Mouse (Mus musculus): ENCODE data around the gene Rps6kb1.
A peak's percentile ranks its signal among the peaks of the same experiment; 100 is the strongest.
"Not testable (repeated sequence)": the region's sequence is repeated elsewhere in the genome, so short reads cannot be mapped to it uniquely, and the experiment has no call there.

The Rps6kb1 gene

DNA sequence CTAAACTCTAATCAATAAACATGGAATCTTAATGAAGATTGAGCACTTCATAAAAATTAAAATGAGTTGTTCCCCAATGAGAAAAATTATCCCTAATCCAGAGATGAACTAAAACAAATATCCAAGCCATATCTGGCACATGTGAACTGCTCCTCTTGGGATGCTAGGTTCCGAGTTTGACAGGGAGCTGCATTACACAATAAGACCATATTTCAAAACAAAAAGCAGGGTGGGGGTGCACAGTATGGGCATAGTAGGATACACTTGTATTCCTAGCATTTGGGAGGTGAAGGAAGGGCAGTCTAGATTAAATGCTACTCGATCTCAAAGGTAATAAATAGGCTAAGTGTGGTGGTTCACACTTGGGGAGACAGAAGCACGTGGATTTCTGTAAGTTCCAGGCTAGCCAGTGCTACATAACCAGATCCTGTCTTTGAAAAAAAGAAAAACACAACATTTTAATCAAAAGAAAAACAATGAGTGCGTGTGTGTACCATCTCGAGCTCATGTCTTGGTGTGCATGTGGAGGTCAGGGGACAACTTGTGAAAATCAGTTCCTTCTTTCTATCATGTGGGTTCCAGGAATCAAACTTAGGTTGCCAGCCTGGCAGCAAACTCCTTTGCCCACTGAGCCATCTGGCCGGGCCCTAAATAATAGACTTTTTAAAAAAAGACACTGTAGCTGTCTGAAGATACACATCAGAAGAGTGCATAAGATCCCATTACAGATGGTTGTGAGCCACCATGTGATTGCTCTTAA lies 4.7 kb downstream of the Rps6kb1 start:
- no peak for DNase-seq

DNA sequence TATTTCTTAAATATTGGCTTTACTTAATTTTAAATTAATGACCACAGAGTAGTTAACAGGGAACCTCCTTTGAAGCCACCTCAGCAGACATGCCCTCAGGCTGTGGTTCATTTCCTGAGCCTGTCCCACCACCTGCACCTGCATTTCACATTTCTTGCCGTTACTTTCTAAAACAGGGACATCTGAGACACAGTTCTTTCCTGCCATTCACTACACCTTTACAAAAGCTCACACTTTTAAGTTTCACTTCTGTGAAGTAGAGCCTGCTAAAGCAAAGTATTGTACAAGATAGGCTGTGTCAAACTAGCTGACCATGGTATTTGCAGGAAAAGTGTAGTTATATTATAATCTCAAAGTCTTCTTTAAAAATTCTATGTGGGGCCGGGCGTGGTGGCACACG lies 5.8 kb downstream of the Rps6kb1 start:
- DNase-seq: no peak

DNA sequence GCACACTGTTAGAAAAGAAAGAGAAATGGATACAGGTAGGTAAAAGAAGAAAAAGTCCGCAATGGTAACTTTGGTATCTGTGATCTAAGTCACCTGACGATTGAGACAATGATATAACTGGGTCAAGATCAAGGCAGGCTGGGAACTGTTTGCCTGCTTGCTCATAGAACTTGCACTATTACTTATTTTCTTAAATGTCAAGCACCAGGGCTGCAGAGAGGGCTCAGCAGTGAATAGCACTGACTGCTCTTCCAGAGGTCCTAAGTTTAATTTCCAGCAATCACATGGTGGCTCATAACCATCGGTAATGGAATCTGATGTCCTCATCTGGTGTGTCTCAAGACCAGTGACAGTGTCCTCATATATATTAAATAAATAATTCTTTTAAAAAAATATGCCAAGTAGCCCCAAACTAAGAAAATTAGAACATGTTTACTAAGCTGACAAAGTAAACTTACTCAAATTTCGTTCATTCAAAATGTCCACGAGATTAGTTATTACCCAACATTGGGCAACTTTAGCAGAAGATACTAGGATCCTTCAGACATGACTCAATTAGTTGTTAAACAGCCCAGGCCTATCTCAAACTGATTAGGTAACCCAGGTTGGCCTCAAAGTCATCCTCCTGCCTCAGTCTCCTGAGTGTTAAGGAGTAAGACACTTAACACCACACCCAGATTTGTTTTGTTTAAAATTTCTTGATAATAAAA lies 10.2 kb downstream of the Rps6kb1 start:
- no peak for DNase-seq

DNA sequence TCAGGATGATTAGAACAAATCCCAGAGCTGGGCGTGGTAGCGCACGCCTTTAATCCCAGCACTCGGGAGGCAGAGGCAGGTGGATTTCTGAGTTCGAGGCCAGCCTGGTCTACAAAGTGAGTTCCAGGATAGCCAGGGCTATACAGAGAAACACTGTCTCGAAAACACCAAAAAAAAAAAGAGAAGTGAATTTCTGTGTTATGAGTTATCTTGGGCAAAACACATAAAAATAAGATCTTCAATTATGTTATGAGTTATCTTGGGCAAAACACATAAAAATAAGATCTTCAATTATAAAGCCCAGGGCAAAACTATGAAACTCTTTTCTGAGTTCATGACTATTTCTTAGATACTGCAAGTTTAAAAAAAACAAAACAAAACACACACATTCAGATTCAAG lies 11.3 kb downstream of the Rps6kb1 start:
- not testable (repeated sequence) for DNase-seq

DNA sequence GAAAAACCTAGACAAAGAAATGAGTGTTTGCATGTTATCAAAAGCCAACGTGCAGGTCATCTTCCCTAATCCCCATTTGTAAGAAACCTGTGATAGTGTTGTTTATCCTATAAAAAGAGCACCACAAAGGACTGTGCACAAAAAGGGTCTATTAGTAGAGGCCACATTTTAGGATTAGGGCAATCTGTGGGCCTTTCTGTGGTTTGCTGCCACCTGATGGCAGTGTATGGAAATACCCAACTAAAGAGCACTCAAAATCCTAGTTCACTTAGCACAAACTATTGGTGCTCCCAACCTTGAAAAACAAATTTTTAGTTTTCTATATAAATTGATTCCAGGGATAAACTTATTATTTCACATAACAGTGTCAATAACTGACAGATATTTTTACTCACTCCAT lies 11.8 kb downstream of the Rps6kb1 start:
- no peak for DNase-seq

DNA sequence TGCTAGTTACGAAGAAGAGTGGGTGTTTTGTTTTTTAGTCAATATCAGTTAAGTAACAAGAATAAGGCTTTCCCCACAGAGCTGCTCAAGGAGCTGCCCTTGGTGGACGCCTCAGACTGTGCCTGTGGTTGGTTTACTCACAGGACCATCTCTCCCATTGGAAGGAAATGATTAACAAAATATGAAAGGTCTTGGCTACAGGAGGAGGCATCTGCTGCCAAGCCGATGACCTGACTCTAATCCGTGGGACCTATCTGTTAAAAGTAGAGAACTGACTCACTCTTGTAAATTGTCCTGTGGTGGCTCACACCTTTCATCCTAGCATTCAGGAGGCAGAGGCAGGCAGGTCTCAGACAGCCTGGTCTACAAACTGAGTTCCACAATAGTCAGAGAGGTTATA lies 17.1 kb downstream of the Rps6kb1 start:
- DNase-seq: no peak

DNA sequence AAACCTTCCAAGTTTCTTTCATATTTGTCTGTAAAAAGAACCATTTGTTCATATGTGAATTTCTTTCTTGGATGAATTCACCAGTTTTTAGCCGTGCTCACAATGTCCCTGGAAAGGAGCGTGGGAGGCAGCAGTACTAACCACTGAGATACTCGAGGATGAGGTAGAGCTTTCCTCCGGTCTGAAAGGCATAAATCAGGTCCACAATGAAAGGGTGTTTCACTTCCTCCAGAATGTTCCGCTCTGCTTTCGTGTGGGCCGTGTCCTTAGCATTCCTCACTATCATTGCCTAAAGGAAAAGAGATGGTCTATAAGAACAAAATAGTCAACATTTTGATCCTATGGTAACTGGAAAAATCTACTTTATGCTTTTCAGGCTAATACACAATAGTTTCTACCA lies 24.9 kb downstream of the Rps6kb1 start:
- no peak for DNase-seq

DNA sequence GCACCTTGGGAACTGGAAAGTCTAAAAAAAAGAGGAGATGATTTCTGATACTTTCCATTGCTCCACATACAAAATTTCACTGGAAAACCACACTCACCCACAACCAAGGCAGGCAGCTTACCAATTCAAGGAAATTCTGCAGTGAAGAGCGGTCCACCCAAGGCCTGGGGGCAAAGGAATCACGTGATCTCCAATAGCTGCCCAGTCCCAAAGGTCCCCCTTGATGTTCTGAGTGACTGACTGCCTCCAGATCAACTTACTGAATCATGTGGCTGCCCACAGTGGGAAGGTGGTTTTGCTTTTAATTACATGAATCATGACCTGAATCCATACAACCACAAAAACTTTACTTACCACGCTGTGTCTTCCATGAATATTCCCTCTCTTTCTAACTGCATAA lies 27.4 kb downstream of the Rps6kb1 start:
- no peak for DNase-seq

DNA sequence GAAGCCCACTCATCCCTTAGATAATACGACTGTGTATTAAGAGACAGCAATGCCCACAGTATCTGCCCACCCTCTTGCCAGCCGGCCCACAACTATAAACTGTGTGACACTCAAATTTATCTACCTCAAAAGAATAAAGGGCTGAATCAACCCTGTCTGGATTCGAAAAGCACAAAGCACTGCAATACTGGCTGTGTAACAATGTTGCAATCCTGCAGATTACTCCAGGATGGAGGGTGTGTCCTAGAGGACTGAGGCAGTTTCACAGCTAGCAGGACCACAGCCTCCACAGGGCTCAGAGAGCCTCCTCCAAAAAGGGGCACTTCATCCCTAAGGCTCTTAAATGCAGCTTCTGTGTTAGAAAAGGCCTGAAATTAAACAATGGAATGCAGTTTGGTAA lies 28.0 kb downstream of the Rps6kb1 start:
- no peak for DNase-seq

DNA sequence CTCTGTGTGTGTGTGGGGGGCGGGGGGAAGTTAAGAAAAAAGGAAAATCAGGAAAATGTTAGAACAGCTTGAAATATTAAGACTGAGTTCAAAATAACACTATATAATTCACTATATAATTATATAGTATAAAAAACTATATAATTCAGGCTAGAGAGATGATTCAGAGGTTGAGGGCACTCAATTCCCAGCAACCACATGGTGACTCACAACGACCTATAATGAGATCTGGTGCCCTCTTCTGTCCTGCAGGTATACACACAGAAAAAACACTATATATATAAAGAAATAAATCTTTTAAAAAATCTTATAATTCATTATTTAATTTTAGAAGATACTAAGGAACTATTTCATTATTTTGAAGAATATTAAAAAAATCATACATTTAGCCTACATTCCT lies 36.6 kb downstream of the Rps6kb1 start:
- DNase-seq: no peak

DNA sequence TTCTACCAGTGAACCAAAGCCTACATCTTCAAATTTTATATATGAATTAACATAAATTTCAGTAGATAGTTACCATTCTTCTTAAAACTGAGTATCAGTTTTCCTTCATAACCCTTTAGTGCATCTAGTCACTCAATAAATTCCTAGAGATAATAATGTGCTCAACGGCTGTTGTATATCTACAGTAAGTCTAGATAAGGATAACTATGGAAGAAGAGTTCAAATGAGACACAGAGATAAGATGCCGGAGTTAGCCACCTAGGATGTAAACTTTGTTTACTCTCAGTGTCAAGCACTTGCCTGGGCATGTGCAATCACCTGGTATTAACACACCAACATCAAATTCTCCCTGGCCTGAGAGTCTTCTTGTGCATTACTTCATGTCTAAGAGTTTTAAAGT lies 37.3 kb downstream of the Rps6kb1 start:
- DNase-seq: no peak

DNA sequence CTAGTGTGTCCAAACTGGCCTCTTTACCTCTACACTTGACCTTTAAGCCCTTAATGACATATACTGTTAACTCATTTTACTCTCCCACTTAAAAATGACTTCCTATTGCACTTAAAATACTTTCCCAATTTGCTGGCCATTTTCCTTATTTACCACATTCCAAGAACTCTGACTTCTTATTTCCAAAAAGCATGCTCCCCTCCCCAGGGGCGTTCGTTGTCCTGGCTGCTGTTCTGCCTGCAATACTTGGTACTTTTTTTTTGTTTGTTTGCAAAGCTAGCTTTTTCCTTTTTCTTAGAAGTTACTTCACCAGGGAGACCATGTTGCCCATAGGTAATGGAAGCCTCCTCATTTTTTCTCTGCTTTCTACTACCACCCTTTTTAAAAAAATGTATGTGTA lies 41.5 kb downstream of the Rps6kb1 start:
- no peak for DNase-seq

DNA sequence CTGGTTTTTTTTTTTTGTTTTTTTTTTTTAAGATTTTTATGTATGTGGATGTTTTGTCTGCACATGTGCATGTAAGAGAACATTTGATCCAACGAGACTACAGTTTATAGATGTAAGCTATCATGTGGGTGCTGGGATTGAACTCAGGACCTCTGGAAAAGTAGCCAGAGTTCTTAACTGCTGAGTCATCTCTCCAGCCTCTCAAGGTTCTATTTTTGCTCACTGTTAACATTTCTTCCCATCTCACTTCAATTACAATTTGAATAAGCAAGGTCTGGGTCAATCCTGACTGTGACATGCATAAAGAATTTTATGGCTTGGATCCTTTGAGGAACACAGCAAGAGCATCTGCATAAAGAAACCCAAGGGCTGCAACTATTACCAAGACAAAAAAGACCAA lies 43.8 kb downstream of the Rps6kb1 start:
- no peak for DNase-seq

DNA sequence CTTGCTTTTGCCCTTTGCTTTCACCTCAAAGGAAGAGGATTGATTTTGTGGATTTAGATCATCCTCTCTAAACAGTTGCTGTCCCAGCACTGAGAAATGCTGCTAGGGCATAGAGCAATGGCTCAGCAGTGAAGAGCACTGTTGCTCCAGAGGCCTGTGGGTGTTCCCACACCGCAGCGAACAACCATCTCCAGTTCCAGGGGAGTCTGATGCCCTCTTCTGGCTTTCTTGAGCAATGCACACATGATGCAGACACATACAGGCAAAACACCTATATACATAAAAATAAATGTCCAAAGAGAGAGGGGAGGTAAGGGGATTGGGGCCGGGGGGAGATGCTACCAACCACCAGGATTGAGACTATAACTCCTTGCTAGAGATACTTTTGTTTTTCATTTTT lies 46.7 kb downstream of the Rps6kb1 start:
- no peak for DNase-seq

DNA sequence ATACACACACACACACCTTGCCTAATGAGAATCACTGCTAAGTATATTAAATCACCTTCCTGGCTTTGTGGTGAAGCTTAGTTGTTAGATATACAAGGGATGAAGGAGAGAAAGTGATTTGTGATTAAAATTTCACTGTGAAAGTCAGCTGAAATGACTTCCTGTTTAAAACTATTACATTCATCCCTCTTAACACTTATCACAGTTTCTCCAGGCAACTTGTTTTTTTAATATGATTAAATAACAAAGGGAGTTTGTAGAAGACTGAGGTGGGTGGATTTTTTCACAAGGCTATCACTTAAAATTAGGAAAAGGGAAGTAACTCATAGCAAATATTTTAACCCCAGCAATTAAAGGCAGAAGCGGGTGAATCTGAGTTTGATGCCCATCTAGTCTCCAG lies 47.2 kb downstream of the Rps6kb1 start:
- DNase-seq: no peak

DNA sequence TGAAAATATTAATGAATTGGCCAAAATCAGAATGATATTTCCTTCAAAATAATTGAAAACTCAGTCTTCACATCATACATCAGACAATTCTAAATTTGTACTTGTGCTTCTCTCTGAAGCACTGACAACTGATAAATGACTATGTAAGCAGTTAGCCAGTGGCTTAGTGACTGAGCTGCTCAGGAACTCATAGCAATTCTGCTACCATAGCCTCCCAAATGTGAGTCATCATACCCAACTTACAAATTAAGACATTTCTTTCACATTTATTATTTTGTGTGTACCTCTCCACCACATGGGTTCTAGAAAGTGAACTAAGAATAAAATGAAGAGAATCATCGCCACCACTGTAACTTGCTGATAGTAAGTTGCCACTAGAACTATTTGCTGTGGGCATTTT lies 53.8 kb downstream of the Rps6kb1 start:
- DNase-seq: no peak

DNA sequence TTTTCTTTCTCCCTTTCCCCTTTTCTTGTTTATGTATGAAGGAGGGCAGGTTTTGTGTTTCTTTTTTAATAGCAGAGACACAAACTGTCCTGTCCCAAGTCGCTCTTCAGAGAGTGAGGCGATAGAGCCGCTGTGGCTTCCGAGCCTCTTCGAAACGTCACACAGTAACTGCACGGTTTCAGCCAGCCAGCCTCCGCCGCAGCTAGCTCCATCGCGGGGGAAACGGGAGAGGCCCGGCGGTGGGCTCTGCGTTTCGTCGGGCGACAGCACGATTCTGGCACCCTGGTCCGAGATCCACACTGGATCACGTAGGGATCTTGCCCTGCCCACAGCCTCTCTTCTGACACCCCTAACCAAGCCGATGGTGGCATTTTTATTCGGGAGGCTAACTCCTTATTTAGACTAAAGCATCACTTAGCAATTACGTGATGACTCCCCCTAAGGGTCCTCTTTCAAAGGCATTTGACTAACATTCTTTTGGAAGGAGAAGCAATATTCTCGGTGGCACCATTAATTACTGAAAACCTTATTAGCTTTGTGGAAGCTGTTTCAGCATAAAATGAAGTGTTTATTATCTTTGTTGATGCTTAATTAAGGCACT lies 59.6 kb downstream of the Rps6kb1 start:
- peak; percentile 58 for DNase-seq

DNA sequence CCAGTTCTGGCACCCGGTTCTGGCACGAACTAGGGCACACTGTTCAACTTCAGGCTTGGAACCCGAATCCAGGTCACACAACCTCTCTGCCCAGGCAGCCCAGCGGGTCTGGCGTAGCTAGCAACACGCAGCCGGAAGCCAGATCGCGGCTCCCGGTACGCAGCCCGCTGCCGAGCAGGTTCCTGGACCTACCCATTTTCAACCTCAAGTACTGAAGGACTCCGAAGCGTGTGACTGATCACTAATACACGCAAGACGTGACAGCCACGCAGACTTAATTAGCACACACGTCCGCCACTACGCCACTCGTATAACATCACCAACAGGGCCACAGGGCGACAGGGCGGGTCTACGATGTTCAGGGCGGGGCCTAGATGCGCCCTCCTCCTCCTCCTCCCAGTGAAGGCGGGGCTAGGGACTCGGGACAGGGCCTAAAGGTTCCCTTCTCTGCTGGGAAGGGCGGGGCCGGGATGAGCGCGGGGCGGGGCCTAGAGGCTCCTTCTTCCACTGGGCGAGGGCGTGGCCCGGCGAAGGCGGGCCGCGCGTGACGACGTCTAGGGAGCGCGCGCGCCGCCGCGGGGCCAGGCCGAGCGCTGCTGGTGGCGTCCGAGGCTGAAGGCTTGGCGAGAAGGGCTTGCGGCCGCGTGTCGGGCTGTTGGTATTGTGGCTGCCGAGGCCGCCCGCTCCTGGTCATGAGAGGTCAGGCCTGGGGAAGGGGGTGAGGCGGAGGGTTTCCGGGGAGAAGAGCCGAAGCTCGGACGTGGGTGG lies 60.3 kb downstream of the Rps6kb1 start, which contains the start of gene Rnft1:
Gene Rnft1, plus strand, starts transcription at position 557 of the 768 bp plus-strand sequence.
- peak; percentile 96 for DNase-seq

DNA sequence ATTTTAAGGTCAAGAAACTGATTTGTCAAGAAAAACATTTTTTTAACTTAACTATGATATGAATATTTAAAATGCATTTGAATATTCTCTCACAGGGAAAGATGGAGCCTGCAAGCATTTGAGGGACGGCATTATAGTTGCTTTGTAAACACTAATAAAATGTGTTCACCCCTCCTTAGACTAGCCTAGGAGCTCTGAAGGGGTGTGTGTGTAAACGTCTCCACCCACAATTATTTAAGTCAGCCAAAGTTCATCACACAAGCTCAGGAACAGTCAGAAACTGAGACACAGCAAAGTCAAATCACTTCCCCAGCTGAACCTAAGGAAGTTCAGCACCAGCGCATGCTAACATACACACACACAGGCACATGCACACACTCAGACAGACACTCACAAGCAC lies 71.0 kb downstream of the Rps6kb1 start:
- DNase-seq: no peak

DNA sequence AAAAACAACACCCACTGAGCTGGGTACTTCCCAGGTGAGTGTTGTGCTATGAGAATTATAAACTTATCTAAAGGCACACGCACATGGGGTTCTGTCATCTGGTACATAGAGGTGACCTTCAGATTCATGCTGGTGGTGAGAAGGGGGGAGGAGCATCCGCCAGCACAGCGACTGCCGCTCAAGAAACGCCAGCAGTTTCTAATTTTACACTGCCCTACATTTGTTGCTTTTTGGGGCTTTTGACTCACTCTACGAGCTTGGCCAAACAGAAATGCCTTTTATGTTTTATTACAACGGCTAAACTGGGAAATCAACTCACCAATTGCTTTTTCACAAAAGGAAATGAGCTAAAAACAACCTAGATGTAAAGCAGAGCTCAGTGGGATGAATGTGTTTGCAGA lies 71.8 kb downstream of the Rps6kb1 start:
- peak; percentile 18 for DNase-seq

DNA sequence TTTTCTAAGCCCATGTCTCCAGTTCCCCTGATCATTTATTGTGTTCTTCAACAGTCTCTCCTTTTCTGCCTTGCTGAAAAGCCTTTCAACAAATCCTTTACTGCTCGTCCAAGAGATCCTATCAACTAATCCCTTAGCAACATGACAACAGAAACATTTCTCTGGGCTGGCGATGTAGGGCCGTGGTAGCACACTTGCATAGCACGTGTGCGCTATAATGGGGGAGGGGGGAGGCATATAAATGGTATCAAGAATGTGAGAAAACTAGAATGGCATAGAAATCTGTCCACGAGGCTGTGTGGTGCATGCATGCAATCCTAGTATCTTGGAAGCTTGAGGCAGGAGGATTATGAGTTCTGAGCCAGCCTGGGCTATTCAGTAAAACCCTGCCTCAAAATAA lies 72.8 kb downstream of the Rps6kb1 start:
- DNase-seq: peak; percentile 13

DNA sequence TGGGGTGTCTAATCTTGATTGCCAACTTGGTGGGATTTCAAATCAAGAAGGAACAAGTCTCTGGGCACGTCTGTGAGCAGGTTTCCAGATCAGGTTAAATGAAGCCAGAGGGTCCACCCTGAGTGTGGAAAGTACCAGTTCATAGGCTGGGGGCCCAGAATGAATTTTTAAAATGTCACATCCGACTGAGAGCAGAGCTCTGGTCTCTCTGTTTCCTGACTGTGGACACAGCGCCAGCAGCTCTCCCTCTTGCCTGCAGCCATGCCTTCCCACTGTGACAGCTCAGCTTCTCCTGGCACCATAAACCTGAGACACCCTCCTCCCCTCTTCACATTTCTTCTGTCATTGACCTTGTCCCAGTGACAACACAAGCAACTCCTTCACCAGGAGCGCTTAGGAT lies 75.6 kb downstream of the Rps6kb1 start:
- DNase-seq: no peak

DNA sequence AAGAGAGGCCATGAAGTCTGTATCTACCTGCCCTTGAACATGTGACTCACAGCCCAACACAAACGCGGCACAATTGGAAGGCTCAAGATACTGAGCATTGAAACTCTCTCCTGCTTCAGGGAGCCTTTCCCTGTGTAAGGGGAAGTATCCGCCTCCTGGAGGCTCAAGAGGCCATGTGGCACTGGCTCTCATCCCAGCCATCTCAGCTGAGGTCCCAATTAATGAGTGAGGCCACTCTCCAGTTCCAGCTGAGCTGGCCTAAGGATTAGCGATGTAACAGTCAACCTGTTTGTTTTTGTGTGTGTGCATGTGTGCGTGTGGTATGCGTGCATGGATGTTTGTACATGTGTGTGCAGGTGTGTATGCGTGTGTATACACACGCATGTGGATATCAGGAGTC lies 76.3 kb downstream of the Rps6kb1 start:
- no peak for DNase-seq

Measured in right cerebral cortex, postnatal 4 days (tissue).